Mouse (Mus musculus): ENCODE measurements around the gene Tbl3. TPM values are rescaled to one million over a fixed set of nuclear protein-coding genes. Genes with fewer than 3 reads are reported as not detected.

Tbl3 gene
- polyA plus RNA-seq, 1 experiment from 2014 or later, result 50.1 TPM

DNA sequence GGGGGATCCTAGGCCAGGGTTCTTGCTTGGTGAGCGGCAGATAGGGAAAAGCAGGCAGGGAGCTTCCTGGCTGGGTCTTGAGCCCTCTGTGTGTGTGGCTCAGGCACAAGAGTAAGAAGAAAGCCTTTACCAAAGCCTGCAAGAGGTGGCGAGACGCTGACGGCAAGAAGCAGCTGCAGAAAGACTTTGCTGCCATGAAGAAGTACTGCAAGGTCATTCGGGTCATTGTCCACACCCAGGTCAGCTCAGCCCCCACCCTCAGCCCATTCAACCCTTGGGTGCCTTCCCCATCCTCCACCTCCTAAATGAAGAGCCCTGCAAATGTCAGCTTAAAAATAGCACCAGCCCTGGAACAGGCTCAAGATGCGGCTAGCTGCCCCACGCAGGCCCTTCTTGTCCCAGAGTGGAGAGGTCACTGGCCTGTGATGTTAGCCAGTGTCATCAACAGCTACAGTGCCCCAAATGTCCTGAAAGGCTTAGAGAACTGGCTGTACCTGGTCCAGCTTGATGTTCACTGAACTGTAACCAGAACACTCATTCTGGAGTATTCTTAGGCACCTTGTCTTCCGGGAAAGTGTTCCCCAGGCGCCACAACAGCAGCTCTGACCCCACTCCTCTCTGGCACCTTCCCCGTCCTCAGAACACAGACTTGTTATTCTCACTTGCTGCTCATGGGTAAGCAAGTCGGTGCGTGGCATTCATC lies 24.9 kb upstream of the Tbl3 start:
- Histone ChIP-seq H3K9ac (ENCODE audit: low read depth, low read length) (no peak overlapping the region), H3K9me3 (ENCODE audit: control insufficient read depth, low read length) (no peaks in the 10 kb centered on the region), H3K4me3 (ENCODE audit: low read depth, low read length) (no peak overlapping the region), H3K4me2 (ENCODE audit: low read depth, low read length) (no peak overlapping the region), H3K36me3 (ENCODE audit: control insufficient read depth, insufficient read depth, low read length) (no peaks in the 10 kb centered on the region), H3K4me1 (ENCODE audit: control insufficient read depth, insufficient read depth, low read length) (peaks cover 9% of the 10 kb centered on the region), H3K27ac (replicated peaks; ENCODE audit: low read depth, low read length) (no peak overlapping the region), H3K27me3 (replicated peaks; ENCODE audit: control insufficient read depth, insufficient read depth, low read length) (no peaks in the 10 kb centered on the region)
- WGBS, result 75% methylated on average over 12 of the region's 12 CpGs
- DNase-seq (ENCODE audit: low spot score) (no peak), ATAC-seq (ENCODE audit: low read depth) (no peak)

GRCm38 (mm10) chr17:24730787-24731186 lies 23.3 kb upstream of the Tbl3 start:
- ATAC-seq (ENCODE audit: low read depth) (no peak), DNase-seq (ENCODE audit: low spot score) (no peak)
- H3K27me3 ChIP-seq (replicated peaks; ENCODE audit: control insufficient read depth, insufficient read depth, low read length), result no peaks in the 10 kb centered on the region
- 0 out of 2 replicates have a peak, but pooled peaks cover 1% of the 10 kb centered on the region for H3K4me1 ChIP-seq (ENCODE audit: control insufficient read depth, insufficient read depth, low read length)
- H3K9me3 ChIP-seq (ENCODE audit: control insufficient read depth, low read length), result no peaks in the 10 kb centered on the region
- WGBS, result 79% methylated on average over 14 of the region's 14 CpGs
- no peak overlapping the region for H3K27ac ChIP-seq (replicated peaks; ENCODE audit: low read depth, low read length)
- no peak overlapping the region for H3K4me2 ChIP-seq (ENCODE audit: low read depth, low read length)
- no peak overlapping the region for H3K4me3 ChIP-seq (ENCODE audit: low read depth, low read length)
- no peaks in the 10 kb centered on the region for H3K36me3 ChIP-seq (ENCODE audit: control insufficient read depth, insufficient read depth, low read length)
- no peak overlapping the region for H3K9ac ChIP-seq (ENCODE audit: low read depth, low read length)

DNA sequence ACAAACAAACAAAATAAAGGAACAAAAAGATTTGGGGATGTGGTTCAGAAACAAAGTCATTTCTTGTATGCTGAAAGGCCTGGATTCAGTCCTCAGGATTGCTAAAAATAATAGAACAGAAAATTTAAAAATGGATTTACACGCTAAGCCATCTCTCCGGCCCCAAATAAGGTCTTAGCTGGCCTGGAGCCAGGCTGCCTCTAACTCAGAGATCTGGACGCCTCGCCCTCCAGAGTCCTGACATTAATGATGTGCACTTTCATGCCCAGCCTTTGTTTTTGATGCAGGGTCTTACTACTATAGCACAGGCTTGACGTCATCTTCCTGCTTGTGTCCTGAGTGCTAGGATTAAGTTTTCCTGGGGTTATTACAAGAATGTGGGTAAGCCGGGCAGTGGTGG lies 21.6 kb upstream of the Tbl3 start:
- WGBS, result 74% methylated on average over 6 of the region's 6 CpGs
- no peak for ATAC-seq (ENCODE audit: low read depth)
- Histone ChIP-seq H3K9me3 (ENCODE audit: control insufficient read depth, low read length) (no peaks in the 10 kb centered on the region), H3K27me3 (replicated peaks; ENCODE audit: control insufficient read depth, insufficient read depth, low read length) (no peaks in the 10 kb centered on the region), H3K4me2 (ENCODE audit: low read depth, low read length) (no peak overlapping the region), H3K4me3 (ENCODE audit: low read depth, low read length) (no peak overlapping the region), H3K9ac (ENCODE audit: low read depth, low read length) (no peak overlapping the region), H3K27ac (replicated peaks; ENCODE audit: low read depth, low read length) (no peak overlapping the region), H3K36me3 (ENCODE audit: control insufficient read depth, insufficient read depth, low read length) (no peaks in the 10 kb centered on the region), H3K4me1 (ENCODE audit: control insufficient read depth, insufficient read depth, low read length) (no peaks in the 10 kb centered on the region)
- DNase-seq (ENCODE audit: low spot score), result no peak

DNA sequence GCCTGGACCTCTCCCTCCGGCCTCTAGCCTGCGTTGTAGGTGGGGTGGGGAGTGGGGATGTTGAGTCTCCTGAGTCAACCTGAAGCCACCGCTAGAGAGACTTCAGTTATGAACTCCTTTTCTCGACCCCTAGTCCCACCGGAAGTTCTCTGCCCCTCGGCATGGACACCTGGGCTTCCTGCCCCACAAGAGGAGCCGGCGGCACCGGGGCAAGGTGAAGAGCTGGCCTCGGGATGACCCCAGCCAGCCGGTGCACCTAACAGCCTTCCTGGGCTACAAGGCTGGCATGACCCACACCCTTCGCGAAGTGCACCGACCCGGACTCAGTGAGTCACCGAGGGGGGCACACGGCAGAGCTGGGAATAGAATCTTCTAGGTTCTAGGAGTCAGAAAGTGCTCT lies 20.7 kb upstream of the Tbl3 start:
- Histone ChIP-seq H3K27me3 (replicated peaks; ENCODE audit: control insufficient read depth, insufficient read depth, low read length) (no peaks in the 10 kb centered on the region), H3K27ac (replicated peaks; ENCODE audit: low read depth, low read length) (no peak overlapping the region), H3K4me3 (ENCODE audit: low read depth, low read length) (no peak overlapping the region), H3K9ac (ENCODE audit: low read depth, low read length) (no peak overlapping the region), H3K4me1 (ENCODE audit: control insufficient read depth, insufficient read depth, low read length) (peaks cover 2% of the 10 kb centered on the region; the same call in 1 of the 2 replicates), H3K9me3 (ENCODE audit: control insufficient read depth, low read length) (no peaks in the 10 kb centered on the region), H3K36me3 (ENCODE audit: control insufficient read depth, insufficient read depth, low read length) (no peaks in the 10 kb centered on the region), H3K4me2 (ENCODE audit: low read depth, low read length) (no peak overlapping the region)
- no peak for ATAC-seq (ENCODE audit: low read depth)
- no peak for DNase-seq (ENCODE audit: low spot score)
- WGBS, result 72% methylated on average over 17 of the region's 17 CpGs

DNA sequence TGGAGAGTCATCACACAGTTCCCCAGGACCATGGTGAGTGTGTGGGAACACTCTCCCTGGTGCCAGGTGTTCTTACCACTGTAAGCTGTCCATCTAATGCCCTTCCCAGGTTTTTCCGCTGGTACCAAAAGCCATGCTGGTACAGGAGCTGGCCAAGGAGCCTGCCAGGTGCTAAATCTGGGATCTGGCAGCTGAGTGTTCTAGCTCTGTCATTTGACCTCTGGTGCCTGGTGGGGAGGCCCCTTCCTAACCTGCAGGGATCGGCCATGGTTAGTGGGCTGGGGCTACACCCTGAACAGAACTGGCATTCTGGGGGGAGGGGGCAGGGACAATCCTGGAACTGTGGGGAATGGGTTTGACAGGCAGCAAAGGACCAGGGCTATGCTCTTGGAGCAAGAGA lies 20.2 kb upstream of the Tbl3 start, which contains the start of gene Rpl3l:
TSS of gene Rpl3l (plus strand) at position 203 of the 400 bp plus-strand sequence.
- no peaks in the 10 kb centered on the region for H3K27me3 ChIP-seq (replicated peaks; ENCODE audit: control insufficient read depth, insufficient read depth, low read length)
- peaks cover 5% of the 10 kb centered on the region; the same call in 1 of the 2 replicates for H3K4me1 ChIP-seq (ENCODE audit: control insufficient read depth, insufficient read depth, low read length)
- no peaks in the 10 kb centered on the region for H3K9me3 ChIP-seq (ENCODE audit: control insufficient read depth, low read length)
- WGBS, result 75% methylated on average over 2 of the region's 2 CpGs
- ATAC-seq (ENCODE audit: low read depth), result no peak
- H3K4me2 ChIP-seq (ENCODE audit: low read depth, low read length), result no peak within 1 kb of the TSS
- no peak for DNase-seq (ENCODE audit: low spot score)
- H3K36me3 ChIP-seq (ENCODE audit: control insufficient read depth, insufficient read depth, low read length), result peaks cover under 1% of the 10 kb centered on the region; the same call in 1 of the 2 replicates
- H3K4me3 ChIP-seq (ENCODE audit: low read depth, low read length), result no peak within 1 kb of the TSS
- H3K27ac ChIP-seq (replicated peaks; ENCODE audit: low read depth, low read length), result no peak within 1 kb of the TSS
- H3K9ac ChIP-seq (ENCODE audit: low read depth, low read length), result no peak within 1 kb of the TSS

GRCm38 (mm10) chr17:24725637-24726390 lies 18.4 kb upstream of the Tbl3 start:
- H3K27me3 ChIP-seq (replicated peaks; ENCODE audit: control insufficient read depth, insufficient read depth, low read length), result no peaks in the 10 kb centered on the region
- H3K4me1 ChIP-seq (ENCODE audit: control insufficient read depth, insufficient read depth, low read length), result peaks cover 15% of the 10 kb centered on the region
- H3K27ac ChIP-seq (replicated peaks; ENCODE audit: low read depth, low read length), result no peak overlapping the region
- DNase-seq (ENCODE audit: low spot score), result no peak
- WGBS, result 71% methylated on average over 3 of the region's 3 CpGs
- peaks cover 17% of the 10 kb centered on the region for H3K36me3 ChIP-seq (ENCODE audit: control insufficient read depth, insufficient read depth, low read length)
- no peak overlapping the region for H3K4me2 ChIP-seq (ENCODE audit: low read depth, low read length)
- no peak for ATAC-seq (ENCODE audit: low read depth)
- H3K4me3 ChIP-seq (ENCODE audit: low read depth, low read length), result no peak overlapping the region
- no peak overlapping the region for H3K9ac ChIP-seq (ENCODE audit: low read depth, low read length)
- no peaks in the 10 kb centered on the region for H3K9me3 ChIP-seq (ENCODE audit: control insufficient read depth, low read length)

- peak; percentile 76 for ATAC-seq (ENCODE audit: low read depth)
- DNase-seq (ENCODE audit: low spot score), result peak; percentile 96
- peak within 1 kb of the TSS; percentile 74 for H3K27ac ChIP-seq (replicated peaks; ENCODE audit: low read depth, low read length)
- H3K36me3 ChIP-seq (ENCODE audit: control insufficient read depth, insufficient read depth, low read length), result peaks cover 20% of the 10 kb centered on the region
- H3K9me3 ChIP-seq (ENCODE audit: control insufficient read depth, low read length), result no peaks in the 10 kb centered on the region
- peak within 1 kb of the TSS; percentile 70 for H3K4me3 ChIP-seq (ENCODE audit: low read depth, low read length)
- peak within 1 kb of the TSS; percentile 89 for H3K9ac ChIP-seq (ENCODE audit: low read depth, low read length)
- WGBS, result 0% methylated on average over 23 of the region's 30 CpGs
- peaks cover 15% of the 10 kb centered on the region for H3K4me1 ChIP-seq (ENCODE audit: control insufficient read depth, insufficient read depth, low read length)
- H3K27me3 ChIP-seq (replicated peaks; ENCODE audit: control insufficient read depth, insufficient read depth, low read length), result no peaks in the 10 kb centered on the region
- H3K4me2 ChIP-seq (ENCODE audit: low read depth, low read length), result peak within 1 kb of the TSS; percentile 75
Observed at GRCm38 (mm10) chr17:24724184-24724583, 16.7 kb upstream of the Tbl3 start, which contains the start of gene Ndufb10. Gene Ndufb10 (minus strand): TSS chr17:24724478.

DNA sequence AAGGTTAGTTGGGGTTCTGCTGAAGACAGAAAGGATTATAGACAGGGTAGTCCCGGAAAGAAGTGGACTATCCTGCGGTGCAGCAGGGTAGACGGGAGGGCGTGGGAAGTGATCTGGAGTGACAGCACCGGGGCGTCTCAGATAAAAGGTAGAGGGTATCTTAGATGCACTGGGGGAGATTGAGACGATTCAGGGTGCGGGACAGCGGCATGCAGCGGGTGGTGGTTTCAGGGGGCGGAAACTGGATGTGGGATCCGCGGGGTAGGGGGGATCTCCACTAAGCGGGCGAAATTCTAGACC lies 16.4 kb upstream of the Tbl3 start:
- DNase-seq (ENCODE audit: low spot score) (peak; percentile 16), ATAC-seq (ENCODE audit: low read depth) (peak; percentile 2; the same call in 1 of the 2 replicates)

More for the DNA sequence above, 16.4 kb upstream of the Tbl3 start:
- Histone ChIP-seq H3K27me3 (replicated peaks; ENCODE audit: control insufficient read depth, insufficient read depth, low read length) (no peaks in the 10 kb centered on the region), H3K4me1 (ENCODE audit: control insufficient read depth, insufficient read depth, low read length) (peaks cover 15% of the 10 kb centered on the region), H3K9me3 (ENCODE audit: control insufficient read depth, low read length) (no peaks in the 10 kb centered on the region), H3K9ac (ENCODE audit: low read depth, low read length) (peak overlapping the region; percentile 89), H3K36me3 (ENCODE audit: control insufficient read depth, insufficient read depth, low read length) (peaks cover 20% of the 10 kb centered on the region), H3K4me2 (ENCODE audit: low read depth, low read length) (peak overlapping the region; percentile 75), H3K4me3 (ENCODE audit: low read depth, low read length) (peak overlapping the region; percentile 70), H3K27ac (replicated peaks; ENCODE audit: low read depth, low read length) (peak overlapping the region; percentile 74)
- WGBS, result 0% methylated on average over 12 of the region's 15 CpGs

All from embryonic facial prominence, embryonic 14.5 days (tissue).